Comparison of ENCODE assay signal across 10 mouse cellular contexts in genomic region chr16:18388583-18389435, GRCm38 (mm10). TPM values are rescaled to one million over a fixed set of nuclear protein-coding genes. Genes with fewer than 3 reads are reported as not detected.
A peak's percentile ranks its signal among the peaks of the same experiment; 100 is the strongest.
DNase-seq lines count a peak whose midpoint lies in the region; ATAC-seq and TF ChIP-seq lines count a peak whose summit lies in the region.
"Had no signal": no experiment of that assay in that cellular context is flagged by ENCODE, and none has a peak within 500 bp of the region (broad histone marks: within the 10 kb centered on the region; RNA-seq: fewer than 3 reads in every experiment).

No protein-coding gene starts in this region.

- peak; percentile 10; the same call in 1 of the 2 replicates for ATAC-seq in hindbrain, embryonic 11.5 days (ENCODE audit: low FRiP score)
- ATAC-seq in liver, embryonic 15.5 days (ENCODE audit: insufficient read depth): no peak

- H3K27ac ChIP-seq in heart, adult 2 months: peak overlapping the region; percentile 12; the same call in 1 of the 2 replicates
- peak overlapping the region; percentile 88 for H3K27ac ChIP-seq in MEL (ENCODE audit: control insufficient read depth, low read depth, low read length)
- peak overlapping the region; percentile 82 for H3K27ac ChIP-seq in hindbrain, embryonic 11.5 days (ENCODE audit: low read depth, low read length)
- H3K27ac ChIP-seq in liver, embryonic 15.5 days (replicated peaks): peak overlapping the region; percentile 70
- H3K27ac ChIP-seq: embryonic facial prominence, embryonic 15.5 days; limb, embryonic 15.5 days had no signal

- no peak for TF ChIP-seq CTCF in heart, adult 2 months (IDR thresholded peaks at IDR 0.05)
- TF ChIP-seq CTCF in MEL (IDR thresholded peaks at IDR 0.05 in 2 of 3, conservative IDR thresholded peaks at IDR 0.05 in 1 of 3; ENCODE audit: control insufficient read depth in 1 of 3, insufficient read depth in 1 of 3, low read depth in 2 of 3, low read length in 3 of 3, poor library complexity in 1 of 3, severe bottlenecking in 1 of 3): no peak

- 84% methylated on average over 14 of the region's 14 CpGs for WGBS in heart, adult 2 months
- 78% methylated on average over 14 of the region's 14 CpGs for WGBS in hindbrain, embryonic 11.5 days
- WGBS in liver, embryonic 15.5 days (ENCODE audit: insufficient replicate concordance): 66% methylated on average over 14 of the region's 14 CpGs

- DNase-seq in heart, adult 2 months: peak; percentile 3 to 18
- DNase-seq in heart, postnatal 4 days: no peak
- DNase-seq in MEL (ENCODE audit: low read depth, low spot score): no peak
- DNase-seq in hindbrain, embryonic 11.5 days (ENCODE audit: low spot score): peak; percentile 47
- DNase-seq in frontal cortex, postnatal 25 days (ENCODE audit: low spot score in 2 of 2): no peak
- DNase-seq in Muller cell, postnatal 12 days (ENCODE audit: inconsistent ontology term): no peak
- DNase-seq in ovary, postnatal 14 days (ENCODE audit: low spot score): no peak

- H3K4me2 ChIP-seq in hindbrain, embryonic 11.5 days (replicated peaks; ENCODE audit: low read depth, low read length): no peak overlapping the region
- H3K4me2 ChIP-seq in liver, embryonic 15.5 days: peak overlapping the region; percentile 61
- H3K4me2 ChIP-seq: embryonic facial prominence, embryonic 15.5 days; limb, embryonic 15.5 days had no signal

- no peak for TF ChIP-seq EP300 in heart, adult 2 months (IDR thresholded peaks at IDR 0.05; ENCODE audit: insufficient read depth, low read depth, low read length)
- no peak for TF ChIP-seq EP300 in MEL (IDR thresholded peaks at IDR 0.05; ENCODE audit: low read depth in 1 of 2, low read length in 2 of 2)

- intact Hi-C loops in heart, adult 2 months (cut with DNase I): no loop called here

- no peak overlapping the region for H3K4me3 ChIP-seq in heart, adult 2 months
- H3K4me3 ChIP-seq in MEL (ENCODE audit: control insufficient read depth in 1 of 2, insufficient read depth in 1 of 2, low read depth in 2 of 2, low read length in 2 of 2): no peak overlapping the region
- H3K4me3 ChIP-seq in hindbrain, embryonic 11.5 days (ENCODE audit: low read depth, low read length): no peak overlapping the region
- no peak overlapping the region for H3K4me3 ChIP-seq in liver, embryonic 15.5 days (replicated peaks)
- H3K4me3 ChIP-seq: embryonic facial prominence, embryonic 15.5 days; limb, embryonic 15.5 days had no signal

- TF ChIP-seq RAD21 in MEL (IDR thresholded peaks at IDR 0.05; ENCODE audit: low read depth, low read length): no peak

- peaks cover 8% of the 10 kb centered on the region for H3K4me1 ChIP-seq in heart, adult 2 months (ENCODE audit: control insufficient read depth, insufficient read depth, low read length)
- H3K4me1 ChIP-seq in MEL (ENCODE audit: control insufficient read depth in 1 of 2, insufficient read depth in 2 of 2, low read length in 2 of 2): peaks cover 16 to 42% of the 10 kb centered on the region in 2 experiments
- peaks cover 22% of the 10 kb centered on the region for H3K4me1 ChIP-seq in hindbrain, embryonic 11.5 days (replicated peaks; ENCODE audit: control insufficient read depth, insufficient read depth, low read length)
- H3K4me1 ChIP-seq in liver, embryonic 15.5 days (replicated peaks): peaks cover 89% of the 10 kb centered on the region

- no peak for TF ChIP-seq POLR2A in heart, adult 2 months (IDR thresholded peaks at IDR 0.05; ENCODE audit: insufficient read depth, low read depth, low read length)
- no peak for TF ChIP-seq POLR2A in MEL (IDR thresholded peaks at IDR 0.05; ENCODE audit: control insufficient read depth in 1 of 2, insufficient read depth in 1 of 2, low read depth in 1 of 2, low read length in 2 of 2, poor library complexity in 1 of 2)

- no peaks in the 10 kb centered on the region for H3K27me3 ChIP-seq in heart, adult 2 months (ENCODE audit: control insufficient read depth, insufficient read depth, low read length)
- H3K27me3 ChIP-seq in MEL (ENCODE audit: control insufficient read depth in 1 of 2, insufficient read depth in 2 of 2, low read length in 2 of 2): no peaks in the 10 kb centered on the region
- H3K27me3 ChIP-seq in hindbrain, embryonic 11.5 days (ENCODE audit: control insufficient read depth, insufficient read depth, low read length): no peaks in the 10 kb centered on the region
- H3K27me3 ChIP-seq in liver, embryonic 15.5 days: no peaks in the 10 kb centered on the region
- H3K27me3 ChIP-seq: embryonic facial prominence, embryonic 15.5 days; limb, embryonic 15.5 days had no signal

- no peak overlapping the region for H3K9ac ChIP-seq in heart, adult 2 months (ENCODE audit: low read depth, low read length)
- H3K9ac ChIP-seq in MEL (ENCODE audit: control insufficient read depth, low read depth, low read length, poor library complexity, severe bottlenecking): peak overlapping the region; percentile 48; the same call in 1 of the 2 replicates
- H3K9ac ChIP-seq in hindbrain, embryonic 11.5 days (ENCODE audit: low read depth, low read length): no peak overlapping the region
- H3K9ac ChIP-seq in liver, embryonic 15.5 days: peak overlapping the region; percentile 21; the same call in 1 of the 2 replicates
- H3K9ac ChIP-seq: embryonic facial prominence, embryonic 15.5 days; limb, embryonic 15.5 days had no signal

- H3K9me3 ChIP-seq in MEL (replicated peaks; ENCODE audit: insufficient read depth, low read length): no peaks in the 10 kb centered on the region
- no peaks in the 10 kb centered on the region for H3K9me3 ChIP-seq in hindbrain, embryonic 11.5 days (ENCODE audit: control insufficient read depth, low read length)
- no peaks in the 10 kb centered on the region for H3K9me3 ChIP-seq in liver, embryonic 15.5 days (replicated peaks)
- H3K9me3 ChIP-seq: embryonic facial prominence, embryonic 15.5 days; limb, embryonic 15.5 days had no signal

- H3K36me3 ChIP-seq in heart, adult 2 months (ENCODE audit: control insufficient read depth, insufficient read depth, low read length): no peaks in the 10 kb centered on the region
- peaks cover 0 to 25% of the 10 kb centered on the region in 2 experiments; a peak in 2 of 4 replicates for H3K36me3 ChIP-seq in MEL (ENCODE audit: control insufficient read depth in 1 of 2, insufficient read depth in 2 of 2, low read length in 2 of 2)
- H3K36me3 ChIP-seq in hindbrain, embryonic 11.5 days (ENCODE audit: control insufficient read depth, insufficient read depth, low read length): no peaks in the 10 kb centered on the region
- no peaks in the 10 kb centered on the region for H3K36me3 ChIP-seq in liver, embryonic 15.5 days (replicated peaks)
- H3K36me3 ChIP-seq: embryonic facial prominence, embryonic 15.5 days; limb, embryonic 15.5 days had no signal

- H3K79me2 ChIP-seq in heart, adult 2 months (replicated peaks; ENCODE audit: control insufficient read depth, insufficient read depth, low read length): no peaks in the 10 kb centered on the region
- no peaks in the 10 kb centered on the region; the same call in 1 of the 2 replicates for H3K79me2 ChIP-seq in MEL (ENCODE audit: control insufficient read depth, insufficient read depth, low read length, poor library complexity)

TF ChIP-seq in MEL, 35 proteins besides CTCF, POLR2A, EP300 and RAD21 (continues in another document):
- TF ChIP-seq MAFK (IDR thresholded peaks at IDR 0.05; ENCODE audit: borderline replicate concordance, low read depth, low read length) (no peak), E2F4 (IDR thresholded peaks at IDR 0.05; ENCODE audit: borderline replicate concordance, low read depth, low read length) (no peak), MYB (IDR thresholded peaks at IDR 0.05; ENCODE audit: low read depth, low read length) (no peak), SMC3 (IDR thresholded peaks at IDR 0.05; ENCODE audit: low read depth, low read length) (no peak), NELFE (IDR thresholded peaks at IDR 0.05; ENCODE audit: low read depth, low read length) (no peak), TBP (IDR thresholded peaks at IDR 0.05; ENCODE audit: low read depth, low read length) (no peak)

RNA-seq across cellular contexts. Expression of gene Txnrd2, which starts 37.4 kb away (rescaled TPM):
- total RNA-seq in heart, adult 2 months (2021): 10 to 100 TPM; 37.6 to 39.7 TPM
- polyA plus RNA-seq in heart, adult 2 months (2012; rRNA removed): 35.1 and 36.1 TPM in 2 replicates
- 10 to 100 TPM; 26.7 to 29.0 TPM for total RNA-seq in heart, postnatal 4 days (2021)
- total RNA-seq in MEL (2012; rRNA removed): 25.7 and 31.2 TPM in 2 replicates
- 10 to 100 TPM in 1 of 2 experiments, not detected in 1; 46.8 TPM for polyA plus RNA-seq in MEL (2012; ENCODE audit: insufficient read depth in 1 of 2, insufficient read length in 2 of 2, low read depth in 1 of 2, low replicate concordance in 2 of 2, missing spikeins in 1 of 2)
- 22.2 and 23.8 TPM in 2 replicates for polyA plus RNA-seq in hindbrain, embryonic 11.5 days (2014; fragmentation: Nextera tagmentation; extraction: Ambion mirVana)
- polyA plus RNA-seq in liver, embryonic 15.5 days (2015; fragmentation: Nextera tagmentation; extraction: Ambion mirVana): 101 and 114 TPM in 2 replicates

RNA-seq across cellular contexts. Expression of gene Comt, which starts 37.8 kb away (rescaled TPM):
- 100 to 1,000 TPM; 139 to 150 TPM for total RNA-seq in heart, adult 2 months (2021)
- polyA plus RNA-seq in heart, adult 2 months (2012; rRNA removed): 208 and 236 TPM in 2 replicates
- total RNA-seq in heart, postnatal 4 days (2021): 100 to 1,000 TPM; 116 to 122 TPM
- total RNA-seq in MEL (2012; rRNA removed): 48.8 and 62.5 TPM in 2 replicates
- polyA plus RNA-seq in MEL (2012; ENCODE audit: insufficient read depth in 1 of 2, insufficient read length in 2 of 2, low read depth in 1 of 2, low replicate concordance in 2 of 2, missing spikeins in 1 of 2): 10 to 100 TPM in 1 of 2 experiments, not detected in 1; 71.8 TPM
- 49.6 and 53.9 TPM in 2 replicates for polyA plus RNA-seq in hindbrain, embryonic 11.5 days (2014; fragmentation: Nextera tagmentation; extraction: Ambion mirVana)
- polyA plus RNA-seq in liver, embryonic 15.5 days (2015; fragmentation: Nextera tagmentation; extraction: Ambion mirVana): 87.6 and 94.1 TPM in 2 replicates

RNA-seq across cellular contexts. Expression of gene Arvcf, which starts 40.8 kb away (rescaled TPM):
- 10 to 100 TPM; 14.4 to 16.4 TPM for total RNA-seq in heart, adult 2 months (2021)
- polyA plus RNA-seq in heart, adult 2 months (2012; rRNA removed): 13.9 and 17.0 TPM in 2 replicates
- 10 to 100 TPM; 43.5 to 44.2 TPM for total RNA-seq in heart, postnatal 4 days (2021)
- 8.9 and 9.1 TPM in 2 replicates for total RNA-seq in MEL (2012; rRNA removed)
- polyA plus RNA-seq in MEL (2012; ENCODE audit: insufficient read depth in 1 of 2, insufficient read length in 2 of 2, low read depth in 1 of 2, low replicate concordance in 2 of 2, missing spikeins in 1 of 2): 10 to 100 TPM in 1 of 2 experiments, not detected in 1; 14.5 TPM
- polyA plus RNA-seq in hindbrain, embryonic 11.5 days (2014; fragmentation: Nextera tagmentation; extraction: Ambion mirVana): 59.2 and 62.0 TPM in 2 replicates
- polyA plus RNA-seq in liver, embryonic 15.5 days (2015; fragmentation: Nextera tagmentation; extraction: Ambion mirVana): 7.6 and 9.4 TPM in 2 replicates

RNA-seq across cellular contexts. Expression of gene Tango2, which starts 40.9 kb away (rescaled TPM):
- 100 to 1,000 TPM; 173 to 181 TPM for total RNA-seq in heart, adult 2 months (2021)
- polyA plus RNA-seq in heart, adult 2 months (2012; rRNA removed): 283 and 382 TPM in 2 replicates
- total RNA-seq in heart, postnatal 4 days (2021): 10 to 100 TPM; 47.0 to 48.8 TPM
- total RNA-seq in MEL (2012; rRNA removed): 38.0 and 55.9 TPM in 2 replicates
- 10 to 100 TPM in 1 of 2 experiments, not detected in 1; 98.3 TPM for polyA plus RNA-seq in MEL (2012; ENCODE audit: insufficient read depth in 1 of 2, insufficient read length in 2 of 2, low read depth in 1 of 2, low replicate concordance in 2 of 2, missing spikeins in 1 of 2)
- polyA plus RNA-seq in hindbrain, embryonic 11.5 days (2014; fragmentation: Nextera tagmentation; extraction: Ambion mirVana): 51.3 and 54.0 TPM in 2 replicates
- 56.5 and 61.7 TPM in 2 replicates for polyA plus RNA-seq in liver, embryonic 15.5 days (2015; fragmentation: Nextera tagmentation; extraction: Ambion mirVana)

Comparison
In these comparisons a context has a peak if more than half of its experiments do, and no peak if none do; other contexts are left out.
1. DNase-seq: peak in heart, adult 2 months (2 of 2) and hindbrain, embryonic 11.5 days (single experiment); none in heart, postnatal 4 days (single experiment), MEL (single experiment), frontal cortex, postnatal 25 days (0 of 2), Muller cell, postnatal 12 days (single experiment) and ovary, postnatal 14 days (single experiment).
2. H3K27ac ChIP-seq: peak in every context shown above with its lines; median percentile 88 in MEL; 82 in hindbrain, embryonic 11.5 days; 70 in liver, embryonic 15.5 days; 12 in heart, adult 2 months.
3. H3K9ac ChIP-seq: peak in MEL (single experiment) and liver, embryonic 15.5 days (single experiment); none in heart, adult 2 months (single experiment) and hindbrain, embryonic 11.5 days (single experiment).